Mouse (Mus musculus) heart, postnatal 0 days (tissue): ENCODE measurements around the gene Hk1. TPM values are rescaled to one million over a fixed set of nuclear protein-coding genes. Genes with fewer than 3 reads are reported as not detected.
A peak's percentile ranks its signal among the peaks of the same experiment; 100 is the strongest.

Experiments
- ATAC-seq: fragments of 200-750 bp; cut with Nextera tagmentation; 2 replicates; pipeline ENCODE4 v1.8.0; 2017; ENCODE audit warnings: low read depth, moderate number of reproducible peaks, moderate library complexity; ENCODE audit not compliant: insufficient read depth
- DNase-seq: peaks from one replicate; pipeline ENCODE4 v3.0.0-alpha.2; 2016; ENCODE audit warnings: low spot score
- H3K27ac ChIP-seq: fragments of 300-500 bp; sonication (generic); 2 replicates; pipeline ENCODE4 v1.5.1; 2014; ENCODE audit warnings: low read depth, mild to moderate bottlenecking
- H3K27me3 ChIP-seq: fragments of 300-500 bp; sonication (generic); 2 replicates; pipeline ENCODE4 v1.6.1; 2014; ENCODE audit warnings: low read length, mixed read lengths; ENCODE audit not compliant: control insufficient read depth, insufficient read depth
- H3K36me3 ChIP-seq: fragments of 300-500 bp; sonication (generic); replicated peaks from 2 replicates; pipeline ENCODE4 v1.6.1; 2014; ENCODE audit warnings: low read length, mixed read lengths; ENCODE audit not compliant: control insufficient read depth, insufficient read depth
- H3K4me1 ChIP-seq: fragments of 300-500 bp; sonication (generic); 2 replicates; pipeline ENCODE4 v1.6.1; 2014; ENCODE audit warnings: antibody characterized with exemption; ENCODE audit not compliant: control insufficient read depth, insufficient read depth
- H3K4me2 ChIP-seq: fragments of 300-500 bp; sonication (generic); 2 replicates; pipeline ENCODE4 v1.6.1; 2014; ENCODE audit warnings: low read depth, mild to moderate bottlenecking, low read length, moderate library complexity
- H3K4me3 ChIP-seq: fragments of 300-500 bp; sonication (generic); 2 replicates; pipeline ENCODE4 v1.5.1; 2014; ENCODE audit warnings: low read depth, low read length
- H3K9ac ChIP-seq: fragments of 300-500 bp; sonication (generic); replicated peaks from 2 replicates; pipeline ENCODE4 v1.6.1; 2014; ENCODE audit warnings: low read depth, low read length, mixed read lengths
- H3K9me3 ChIP-seq: fragments of 300-500 bp; sonication (generic); replicated peaks from 2 replicates; pipeline ENCODE4 v1.6.1; 2016; ENCODE audit warnings: low read length; ENCODE audit not compliant: control insufficient read depth
- CTCF ChIP-seq: IDR thresholded peaks from 2 replicates; pipeline ENCODE4 v1.5.1; 2016; ENCODE audit warnings: antibody characterized with exemption, control low read depth, low read depth
- EP300 ChIP-seq: IDR thresholded peaks from 2 replicates; pipeline ENCODE4 v1.6.1; 2016; ENCODE audit warnings: antibody characterized with exemption, low read depth
- WGBS: fragments of 180-500 bp; shearing (Covaris S2); extraction: QIAGEN DNeasy Blood & Tissue Kit; methylation state at CpG from one replicate; pipeline ENCODE4 v1.1.7; 2014; 5-methylcytosine and 5-hydroxymethylcytosine counted together
- polyA plus RNA-seq: library from polyadenylated mRNA; unstranded; fragments of >200 nt; fragmentation: Nextera tagmentation; extraction: Ambion mirVana; gene quantifications from 2 replicates; pipeline ENCODE4 v1.2.1, GENCODE M21; 2015
- total RNA-seq: library from RNA; depleted of rRNA; stranded (reverse); fragments of >200 nt; gene quantifications from 2 replicates; pipeline ENCODE4 v1.2.3, GENCODE M21; 2014; ENCODE audit warnings: low replicate concordance

The Hk1 gene
- total and polyA plus RNA-seq, 2 experiments from 2014 or later = 100.0 to 148 TPM

GRCm38 (mm10) chr10:62300006-62300827, 79.5 kb downstream of the Hk1 start:
- TF ChIP-seq CTCF = no peak
- TF ChIP-seq EP300 = no peak
- WGBS = 25% methylated on average over 23 of the region's 23 CpGs

GRCm38 (mm10) chr10:62296086-62296872, 83.4 kb downstream of the Hk1 start:
- H3K4me1 ChIP-seq = peaks cover 14% of the 10 kb centered on the region
- H3K4me3 ChIP-seq = no peak overlapping the region
- H3K27me3 ChIP-seq = no peaks in the 10 kb centered on the region
- TF ChIP-seq EP300 = no peak
- TF ChIP-seq CTCF = no peak
- H3K4me2 ChIP-seq = no peak overlapping the region
- peaks cover 76% of the 10 kb centered on the region for H3K36me3 ChIP-seq
- H3K27ac ChIP-seq = no peak overlapping the region
- no peaks in the 10 kb centered on the region for H3K9me3 ChIP-seq
- WGBS = 64% methylated on average over 22 of the region's 26 CpGs
- DNase-seq (peak; percentile 42), ATAC-seq (no peak)
- no peak overlapping the region for H3K9ac ChIP-seq

More at GRCm38 (mm10) chr10:62300006-62300827, 79.5 kb downstream of the Hk1 start:
- H3K36me3 ChIP-seq = peaks cover 65% of the 10 kb centered on the region
- peak overlapping the region; percentile 73 for H3K27ac ChIP-seq
- H3K27me3 ChIP-seq = no peaks in the 10 kb centered on the region
- peaks cover 14% of the 10 kb centered on the region for H3K4me1 ChIP-seq
- no peaks in the 10 kb centered on the region for H3K9me3 ChIP-seq
- ATAC-seq = peak; percentile 66
- no peak overlapping the region for H3K4me3 ChIP-seq
- no peak overlapping the region for H3K4me2 ChIP-seq
- H3K9ac ChIP-seq = no peak overlapping the region
- DNase-seq = peak; percentile 72

- DNase-seq = no peak
- H3K9me3 ChIP-seq = no peaks in the 10 kb centered on the region
- TF ChIP-seq CTCF (no peak), EP300 (no peak)
- ATAC-seq = no peak
- H3K27ac ChIP-seq = no peak overlapping the region
- no peaks in the 10 kb centered on the region for H3K27me3 ChIP-seq
- no peak overlapping the region for H3K9ac ChIP-seq
- H3K4me3 ChIP-seq = no peak overlapping the region
- H3K4me1 ChIP-seq = no peaks in the 10 kb centered on the region
- 72% methylated on average over 4 of the region's 4 CpGs for WGBS
- H3K4me2 ChIP-seq = no peak overlapping the region
- peaks cover 95% of the 10 kb centered on the region for H3K36me3 ChIP-seq
These were observed 85.6 kb downstream of the Hk1 start for GRCm38 (mm10) chr10:62294112-62294511.

- ATAC-seq = peak; percentile 80
- Histone ChIP-seq H3K4me3 (no peak overlapping the region), H3K36me3 (peaks cover 85% of the 10 kb centered on the region), H3K9me3 (no peaks in the 10 kb centered on the region), H3K4me1 (peaks cover 7% of the 10 kb centered on the region; the same call in 1 of the 2 replicates), H3K27ac (peak overlapping the region; percentile 13), H3K4me2 (no peak overlapping the region), H3K9ac (no peak overlapping the region), H3K27me3 (no peaks in the 10 kb centered on the region)
- TF ChIP-seq EP300 (no peak), CTCF (no peak)
- 66% methylated on average over 6 of the region's 6 CpGs for WGBS
- DNase-seq = peak; percentile 39
These were observed 92.1 kb downstream of the Hk1 start for GRCm38 (mm10) chr10:62287460-62288124.

GRCm38 (mm10) chr10:62283206-62283792, 96.4 kb downstream of the Hk1 start:
- TF ChIP-seq CTCF = no peak
- TF ChIP-seq EP300 = no peak
- no peak for ATAC-seq
- H3K27ac ChIP-seq = no peak overlapping the region
- H3K4me1 ChIP-seq = peaks cover 7% of the 10 kb centered on the region; the same call in 1 of the 2 replicates
- WGBS = 76% methylated on average over 4 of the region's 4 CpGs
- H3K4me2 ChIP-seq = no peak overlapping the region
- no peak for DNase-seq
- no peak overlapping the region for H3K9ac ChIP-seq
- H3K27me3 ChIP-seq = no peaks in the 10 kb centered on the region
- H3K36me3 ChIP-seq = peaks cover 85% of the 10 kb centered on the region
- H3K4me3 ChIP-seq = no peak overlapping the region
- no peaks in the 10 kb centered on the region for H3K9me3 ChIP-seq
